Mouse (Mus musculus): ENCODE measurements around the gene Dop1b.
"Not testable (repeated sequence)": the region's sequence is repeated elsewhere in the genome, so short reads cannot be mapped to it uniquely, and the experiment has no call there.

The Dop1b gene

DNA sequence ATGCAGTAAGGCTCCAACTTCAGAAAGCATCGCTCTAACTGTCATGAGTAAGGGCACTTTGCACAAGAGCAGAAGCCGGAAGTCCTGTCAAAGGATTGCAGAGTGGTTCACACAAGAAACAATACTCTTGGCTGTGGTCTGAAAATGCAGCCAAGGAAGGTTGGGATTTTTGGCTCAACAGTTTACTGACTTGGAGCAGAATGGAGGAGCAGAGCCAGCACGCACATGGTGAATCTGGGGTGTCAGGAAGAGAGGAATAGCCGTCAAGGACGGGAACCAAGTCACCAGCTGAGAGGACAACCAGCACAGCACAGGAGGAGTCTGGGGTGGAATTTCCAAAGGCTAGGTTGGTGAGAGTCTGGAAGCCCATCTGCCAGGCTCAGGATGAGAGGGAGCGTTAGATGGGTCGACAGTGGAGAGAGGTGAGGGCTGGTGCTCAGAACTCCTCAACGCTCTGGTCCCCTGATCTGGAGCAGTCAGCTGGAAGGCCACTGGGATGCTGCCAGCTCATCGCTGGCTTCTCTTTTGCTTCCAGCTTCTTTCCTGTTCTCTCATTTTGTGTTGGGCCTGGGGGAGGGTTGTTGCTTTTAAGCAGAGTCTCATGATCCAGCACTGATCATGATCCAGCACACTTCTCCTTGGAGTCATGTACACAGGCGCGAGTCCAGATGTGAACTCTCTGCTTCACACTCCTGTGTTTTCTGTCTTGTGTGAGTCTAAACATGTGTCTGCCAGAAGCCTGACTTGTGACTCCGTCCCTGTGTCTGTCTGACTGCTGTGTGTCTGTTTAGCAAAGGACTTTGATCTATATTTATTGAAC is 85.5 kb downstream of the Dop1b start:
- DNase-seq (ENCODE audit: low spot score), result peak; percentile 31

GRCm38 (mm10) chr16:93797841-93798492 is 86.3 kb downstream of the Dop1b start:
- DNase-seq (ENCODE audit: low spot score), result no peak

DNA sequence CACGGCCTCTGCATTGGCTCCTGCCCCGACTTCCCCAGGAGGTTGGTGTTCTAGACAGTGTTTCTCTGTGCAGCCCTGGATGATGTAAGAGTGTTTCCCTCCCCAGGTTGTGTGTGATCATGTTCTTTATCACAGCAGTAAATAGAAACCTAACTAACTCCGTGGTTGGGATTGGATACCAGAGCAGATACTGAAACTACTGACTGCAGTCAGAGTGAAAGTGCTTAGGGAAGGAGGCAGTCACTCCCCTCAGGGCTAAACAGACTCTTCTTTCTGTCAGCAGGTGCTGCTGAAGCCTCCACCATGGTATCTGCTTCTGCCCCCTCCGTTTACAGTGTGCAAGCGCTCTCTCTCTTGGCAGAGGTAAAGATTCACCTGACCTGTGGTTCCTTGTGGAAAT is 86.9 kb downstream of the Dop1b start:
- DNase-seq (ENCODE audit: low spot score), result no peak

DNA sequence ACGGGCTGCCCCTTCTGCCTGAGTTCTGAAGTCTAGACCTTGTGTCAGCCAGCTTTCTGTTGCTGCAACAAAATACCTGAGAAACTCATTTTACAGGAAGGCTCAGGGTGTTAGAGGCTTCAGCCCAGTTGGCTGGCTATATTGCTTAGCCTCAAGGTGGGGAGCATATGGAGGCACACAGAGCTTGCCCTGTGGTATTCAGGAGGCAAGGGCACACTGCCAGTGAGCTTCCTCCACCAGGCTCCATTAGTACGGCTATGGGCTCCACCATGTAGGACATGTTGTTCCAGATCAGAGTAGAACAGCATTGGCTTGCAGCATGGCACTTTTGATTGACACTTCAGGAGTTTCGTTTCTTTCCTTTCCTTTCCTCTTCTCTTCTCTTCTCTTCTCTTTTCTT is 87.4 kb downstream of the Dop1b start:
- no peak for DNase-seq (ENCODE audit: low spot score)

DNA sequence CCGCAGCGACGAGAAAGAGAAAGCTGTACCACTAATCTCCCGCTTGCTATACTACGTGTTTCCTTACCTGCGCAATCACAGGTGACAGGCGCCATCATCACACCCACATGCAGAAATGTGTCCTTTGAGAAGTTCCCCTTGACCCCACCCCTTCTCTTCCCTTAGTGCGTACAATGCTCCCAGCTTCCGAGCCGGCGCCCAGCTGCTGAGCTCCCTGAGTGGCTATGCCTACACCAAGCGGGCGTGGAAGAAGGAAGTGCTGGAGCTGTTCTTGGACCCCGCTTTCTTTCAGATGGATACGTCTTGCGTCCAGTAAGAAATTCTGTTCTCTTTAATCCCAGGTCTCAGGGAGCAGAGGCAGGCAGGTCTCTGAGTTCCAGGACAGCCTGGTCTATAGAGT is 88.2 kb downstream of the Dop1b start:
- DNase-seq (ENCODE audit: low spot score), result no peak

DNA sequence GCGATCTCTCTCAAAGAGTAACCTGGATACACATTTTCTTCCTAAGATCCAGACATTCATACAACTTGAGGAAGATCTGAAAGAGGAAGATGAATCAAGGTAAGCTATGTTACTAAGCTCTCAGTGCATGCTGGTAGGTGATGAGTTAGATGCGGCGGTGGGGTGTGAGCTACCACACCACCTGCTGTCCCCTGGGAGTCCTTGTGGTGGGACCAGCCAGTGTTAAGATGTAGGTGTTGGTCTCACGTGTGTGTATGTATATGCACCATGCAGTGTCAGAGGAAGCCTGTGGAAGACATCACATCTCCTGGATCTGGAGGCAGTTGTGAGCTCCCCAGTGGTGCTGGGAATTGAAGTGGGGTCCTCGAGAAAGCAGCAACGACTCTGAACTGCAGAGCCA is 95.5 kb downstream of the Dop1b start:
- DNase-seq (ENCODE audit: low spot score), result no peak

DNA sequence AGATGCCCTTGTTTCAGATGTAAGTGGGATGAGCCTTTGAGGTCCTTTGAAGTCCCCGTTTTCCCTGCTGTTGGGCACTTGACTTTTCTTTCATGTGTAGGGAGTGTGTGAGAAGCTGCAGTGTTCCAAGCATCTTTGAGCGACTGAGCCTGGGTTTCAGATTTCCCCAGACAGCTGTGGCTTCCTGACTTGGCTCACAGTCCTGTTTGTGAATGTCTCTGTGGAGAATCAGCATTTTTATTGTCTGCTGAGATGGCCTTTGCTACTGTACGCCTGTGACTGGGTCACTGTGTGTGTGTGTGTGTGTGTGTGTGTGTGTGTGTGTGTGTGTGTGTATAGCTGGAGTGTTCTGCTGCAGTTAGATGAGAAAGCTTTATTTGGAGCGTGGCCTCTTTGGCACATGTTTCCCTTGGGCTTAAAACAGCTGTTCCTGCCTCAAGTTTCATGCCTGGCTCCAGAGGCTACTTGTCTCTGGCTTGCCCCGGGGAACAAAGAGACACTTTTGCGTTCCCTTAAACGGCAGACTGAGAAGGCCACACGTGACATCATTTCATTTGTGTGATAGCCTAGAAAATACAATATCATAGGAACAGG is 96.4 kb downstream of the Dop1b start:
- peak; percentile 46 for DNase-seq (ENCODE audit: low spot score)

DNA sequence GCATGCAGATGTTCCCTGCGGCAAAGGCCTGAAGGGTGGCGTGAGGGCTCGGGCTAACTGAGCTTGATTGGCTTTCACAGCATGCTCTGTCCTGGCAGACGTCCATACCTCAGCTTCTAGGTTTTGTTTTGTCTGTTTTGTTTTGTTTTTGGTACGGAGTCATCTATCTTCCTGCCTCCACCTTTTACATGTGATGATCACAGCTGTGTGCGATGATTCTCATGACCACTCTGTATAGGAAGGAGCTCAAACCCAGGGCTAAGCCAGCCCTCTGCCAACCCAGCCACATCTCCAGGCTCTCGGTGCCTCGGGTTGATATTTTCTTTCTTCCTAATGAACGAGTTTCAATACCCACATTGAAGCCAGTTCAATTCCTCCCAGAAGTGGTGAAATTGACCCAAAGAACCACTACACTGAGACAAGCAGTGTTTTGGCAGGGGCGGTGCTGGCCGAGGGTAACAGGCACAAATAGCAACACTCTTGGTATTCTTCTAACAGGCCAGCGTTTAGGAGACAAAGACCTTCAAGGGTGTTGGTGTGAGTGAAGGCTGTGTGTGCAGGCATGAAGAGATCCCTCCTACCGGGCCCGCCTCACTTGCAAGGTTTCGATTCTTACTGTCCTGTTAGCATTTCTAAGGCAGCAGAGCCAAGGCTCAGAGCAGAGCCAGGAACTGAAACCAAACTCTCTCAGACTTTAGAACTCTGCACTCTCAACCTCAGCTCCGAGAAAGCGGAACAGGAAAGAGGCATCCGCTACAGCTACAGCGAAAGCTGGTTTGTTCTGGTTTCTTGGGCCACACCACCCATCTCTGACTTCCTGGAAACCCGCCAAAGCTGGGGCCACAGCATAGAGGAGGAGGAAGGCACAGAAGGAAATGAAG is 104.4 kb downstream of the Dop1b start:
- DNase-seq (ENCODE audit: low spot score), result peak; percentile 63

DNA sequence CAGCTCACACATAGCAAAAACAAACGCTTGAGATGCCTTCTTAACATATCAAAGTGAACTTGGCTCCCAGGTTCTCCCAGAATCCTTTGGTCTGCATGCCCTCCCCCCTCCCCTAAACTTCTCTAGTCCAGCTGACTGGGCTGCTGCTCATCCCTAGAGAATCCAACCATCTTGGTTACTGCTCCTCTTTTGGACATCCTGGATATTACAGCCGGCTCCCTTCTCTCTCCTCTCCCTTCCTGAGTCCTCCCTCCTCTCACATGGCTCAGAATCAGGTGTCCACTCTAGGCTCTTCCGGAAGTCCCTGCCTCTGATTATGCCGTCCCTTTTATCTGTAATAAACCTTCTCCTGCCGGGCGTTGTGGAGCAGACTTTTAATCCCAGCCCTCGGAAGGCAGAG is 105.2 kb downstream of the Dop1b start:
- DNase-seq (ENCODE audit: low spot score), result no peak

DNA sequence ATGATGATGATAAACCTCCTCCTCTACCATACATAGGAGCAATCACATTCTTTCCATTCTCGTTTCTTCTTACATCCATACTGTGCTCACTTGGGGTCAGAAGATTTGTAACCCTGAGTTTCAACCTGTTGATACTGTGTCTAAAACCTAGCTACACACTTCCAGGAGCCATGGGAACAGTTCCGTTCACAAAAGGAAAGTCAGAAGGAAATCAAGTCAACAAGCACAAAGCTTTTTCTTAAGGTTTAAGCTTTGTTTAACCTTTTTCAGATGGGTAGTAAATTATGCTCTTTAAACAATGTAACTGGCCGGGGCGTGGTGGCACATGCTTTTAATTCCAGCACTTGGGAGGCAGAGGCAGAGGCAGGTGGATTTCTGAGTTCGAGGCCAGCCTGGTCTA is 105.7 kb downstream of the Dop1b start:
- no peak for DNase-seq (ENCODE audit: low spot score)

- no peak for DNase-seq (ENCODE audit: low spot score)
These were observed 107.1 kb downstream of the Dop1b start for GRCm38 (mm10) chr16:93818691-93819324.

DNA sequence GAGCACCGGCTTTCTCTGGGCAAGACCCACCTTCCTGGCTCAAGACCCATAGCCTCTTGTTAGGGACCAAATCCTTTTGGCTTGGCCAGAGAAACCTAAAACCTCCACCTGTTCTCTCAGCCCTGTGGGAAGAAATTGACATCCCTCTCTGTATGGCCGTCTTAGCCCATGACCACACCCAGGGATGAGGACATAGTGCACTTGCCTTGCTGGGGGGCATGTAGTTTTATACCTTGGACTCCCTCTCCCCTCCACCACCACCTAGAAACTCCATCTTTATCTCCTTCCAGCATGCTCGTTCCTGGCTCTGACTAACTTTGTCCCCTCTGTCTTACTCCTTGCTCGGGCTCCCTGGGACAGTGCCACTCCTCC is 107.6 kb downstream of the Dop1b start:
- DNase-seq (ENCODE audit: low spot score), result no peak

GRCm38 (mm10) chr16:93820040-93820439 is 108.3 kb downstream of the Dop1b start:
- DNase-seq (ENCODE audit: low spot score), result no peak

- no peak for DNase-seq (ENCODE audit: low spot score)
These were observed 110.0 kb downstream of the Dop1b start for GRCm38 (mm10) chr16:93821706-93822105.

DNA sequence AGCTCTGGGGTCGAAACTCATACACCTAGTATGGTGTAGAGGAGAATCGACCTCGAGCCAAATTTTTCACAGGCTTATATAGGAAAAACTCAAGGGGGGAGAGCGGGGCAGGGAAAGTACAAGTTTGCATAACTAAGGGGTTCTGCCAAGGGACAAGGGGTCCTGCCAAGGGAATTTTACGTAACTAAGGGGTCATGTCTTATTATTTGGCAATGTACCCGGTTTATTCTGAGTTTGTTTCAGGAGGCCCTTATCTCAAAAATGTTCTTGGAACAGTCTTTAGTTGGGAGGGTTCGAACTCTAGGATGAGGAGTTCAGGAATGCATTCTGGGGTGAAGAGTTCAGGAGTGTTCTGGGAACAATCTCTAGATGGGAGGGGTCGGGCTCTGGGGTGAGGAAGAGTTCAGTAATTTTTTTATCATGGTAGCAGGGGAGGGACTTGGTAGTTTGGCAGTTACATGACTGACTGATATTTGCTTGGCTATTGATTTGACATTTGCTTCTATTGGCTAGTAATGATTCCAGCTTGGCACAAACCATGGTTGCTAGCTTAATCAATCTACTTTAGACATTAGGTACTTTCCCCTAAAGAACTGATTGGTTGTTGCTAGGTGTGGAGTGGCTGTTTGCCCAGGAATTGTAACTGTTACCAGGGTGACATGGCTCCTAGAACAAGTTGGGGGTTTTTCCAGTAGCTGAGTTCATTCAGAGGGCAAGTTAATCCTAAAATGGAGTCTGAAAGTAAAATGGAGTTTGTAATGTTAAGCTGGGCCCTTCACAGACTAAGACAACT is 110.9 kb downstream of the Dop1b start:
- DNase-seq (ENCODE audit: low spot score), result not testable (repeated sequence)

GRCm38 (mm10) chr16:93824799-93825198 is 113.1 kb downstream of the Dop1b start:
- no peak for DNase-seq (ENCODE audit: low spot score)

GRCm38 (mm10) chr16:93825463-93825862 is 113.8 kb downstream of the Dop1b start:
- no peak for DNase-seq (ENCODE audit: low spot score)

- no peak for DNase-seq (ENCODE audit: low spot score)
These were observed 114.3 kb downstream of the Dop1b start for GRCm38 (mm10) chr16:93826054-93826453.

GRCm38 (mm10) chr16:93826478-93826877 is 114.8 kb downstream of the Dop1b start:
- not testable (repeated sequence) for DNase-seq (ENCODE audit: low spot score)

GRCm38 (mm10) chr16:93826909-93827308 is 115.2 kb downstream of the Dop1b start:
- no peak for DNase-seq (ENCODE audit: low spot score)

- no peak for DNase-seq (ENCODE audit: low spot score)
These were observed 117.8 kb downstream of the Dop1b start for GRCm38 (mm10) chr16:93829526-93829925.

All from urinary bladder, postnatal 14 days (tissue).